Mouse (Mus musculus): Measurements from ENCODE around the gene Nxph4. TPM values are rescaled to one million over a fixed set of nuclear protein-coding genes. Genes with fewer than 3 reads are reported as not detected.
A peak's percentile ranks its signal among the peaks of the same experiment; 100 is the strongest.

Gene Nxph4
- 0.95 and 1.2 TPM in 2 replicates for polyA plus RNA-seq (2014; fragmentation: Nextera tagmentation; extraction: Ambion mirVana)

GRCm38 (mm10) chr10:127534036-127534928 is at the start of gene Nxph4:
Gene Nxph4, minus strand, starts transcription at chr10:127534559.
- 1% methylated on average over 49 of the region's 78 CpGs for WGBS
- DNase-seq (ENCODE audit: low spot score): peak; percentile 51
- no peak within 1 kb of the TSS for H3K27ac ChIP-seq (replicated peaks; ENCODE audit: low read depth, low read length)
- H3K4me2 ChIP-seq (ENCODE audit: low read depth, severe bottlenecking): peak within 1 kb of the TSS; percentile 74
- no peaks in the 10 kb centered on the region for H3K36me3 ChIP-seq (ENCODE audit: control insufficient read depth, insufficient read depth, low read length)
- peaks cover 73% of the 10 kb centered on the region for H3K27me3 ChIP-seq (ENCODE audit: control insufficient read depth, insufficient read depth, low read length)
- no peak within 1 kb of the TSS for H3K9ac ChIP-seq (ENCODE audit: low read length)
- H3K4me3 ChIP-seq (ENCODE audit: low read depth, low read length): peak within 1 kb of the TSS; percentile 34
- no peaks in the 10 kb centered on the region for H3K9me3 ChIP-seq (ENCODE audit: control insufficient read depth, low read length)
- ATAC-seq (ENCODE audit: insufficient number of reproducible peaks, low FRiP score, low TSS enrichment, low read depth): no peak
- peaks cover 30% of the 10 kb centered on the region for H3K4me1 ChIP-seq (ENCODE audit: control insufficient read depth, insufficient read depth, low read length)

- DNase-seq (ENCODE audit: low spot score): no peak
- no peaks in the 10 kb centered on the region for H3K4me1 ChIP-seq (ENCODE audit: control insufficient read depth, insufficient read depth, low read length)
- no peak for ATAC-seq (ENCODE audit: insufficient number of reproducible peaks, low FRiP score, low TSS enrichment, low read depth)
- WGBS: 88% methylated on average over 8 of the region's 8 CpGs
- H3K4me2 ChIP-seq (ENCODE audit: low read depth, severe bottlenecking): no peak overlapping the region
- no peak overlapping the region for H3K27ac ChIP-seq (replicated peaks; ENCODE audit: low read depth, low read length)
- H3K9me3 ChIP-seq (ENCODE audit: control insufficient read depth, low read length): no peaks in the 10 kb centered on the region
- H3K36me3 ChIP-seq (ENCODE audit: control insufficient read depth, insufficient read depth, low read length): peaks cover 21% of the 10 kb centered on the region; the same call in 1 of the 2 replicates
- no peak overlapping the region for H3K4me3 ChIP-seq (ENCODE audit: low read depth, low read length)
- H3K27me3 ChIP-seq (ENCODE audit: control insufficient read depth, insufficient read depth, low read length): no peaks in the 10 kb centered on the region
- no peak overlapping the region for H3K9ac ChIP-seq (ENCODE audit: low read length)
These were observed 49.3 kb upstream of the Nxph4 start for GRCm38 (mm10) chr10:127583649-127584048.

GRCm38 (mm10) chr10:127581291-127581690 is 46.9 kb upstream of the Nxph4 start:
- Histone ChIP-seq H3K4me2 (ENCODE audit: low read depth, severe bottlenecking) (no peak overlapping the region), H3K27ac (replicated peaks; ENCODE audit: low read depth, low read length) (no peak overlapping the region), H3K9ac (ENCODE audit: low read length) (no peak overlapping the region), H3K36me3 (ENCODE audit: control insufficient read depth, insufficient read depth, low read length) (peaks cover 29% of the 10 kb centered on the region), H3K27me3 (ENCODE audit: control insufficient read depth, insufficient read depth, low read length) (no peaks in the 10 kb centered on the region), H3K9me3 (ENCODE audit: control insufficient read depth, low read length) (no peaks in the 10 kb centered on the region), H3K4me1 (ENCODE audit: control insufficient read depth, insufficient read depth, low read length) (no peaks in the 10 kb centered on the region), H3K4me3 (ENCODE audit: low read depth, low read length) (no peak overlapping the region)
- 91% methylated on average over 9 of the region's 9 CpGs for WGBS
- ATAC-seq (ENCODE audit: insufficient number of reproducible peaks, low FRiP score, low TSS enrichment, low read depth): no peak
- no peak for DNase-seq (ENCODE audit: low spot score)

- no peak for ATAC-seq (ENCODE audit: insufficient number of reproducible peaks, low FRiP score, low TSS enrichment, low read depth)
- no peaks in the 10 kb centered on the region for H3K4me1 ChIP-seq (ENCODE audit: control insufficient read depth, insufficient read depth, low read length)
- no peak overlapping the region for H3K9ac ChIP-seq (ENCODE audit: low read length)
- no peaks in the 10 kb centered on the region for H3K27me3 ChIP-seq (ENCODE audit: control insufficient read depth, insufficient read depth, low read length)
- no peak overlapping the region for H3K4me3 ChIP-seq (ENCODE audit: low read depth, low read length)
- H3K4me2 ChIP-seq (ENCODE audit: low read depth, severe bottlenecking): no peak overlapping the region
- no peaks in the 10 kb centered on the region for H3K9me3 ChIP-seq (ENCODE audit: control insufficient read depth, low read length)
- 89% methylated on average over 15 of the region's 15 CpGs for WGBS
- no peak for DNase-seq (ENCODE audit: low spot score)
- H3K27ac ChIP-seq (replicated peaks; ENCODE audit: low read depth, low read length): no peak overlapping the region
- H3K36me3 ChIP-seq (ENCODE audit: control insufficient read depth, insufficient read depth, low read length): peaks cover 34% of the 10 kb centered on the region
These were observed 43.6 kb upstream of the Nxph4 start for GRCm38 (mm10) chr10:127577982-127578381.

- Histone ChIP-seq H3K4me2 (ENCODE audit: low read depth, severe bottlenecking) (no peak overlapping the region), H3K27me3 (ENCODE audit: control insufficient read depth, insufficient read depth, low read length) (no peaks in the 10 kb centered on the region), H3K4me3 (ENCODE audit: low read depth, low read length) (no peak overlapping the region), H3K36me3 (ENCODE audit: control insufficient read depth, insufficient read depth, low read length) (peaks cover 35% of the 10 kb centered on the region), H3K4me1 (ENCODE audit: control insufficient read depth, insufficient read depth, low read length) (no peaks in the 10 kb centered on the region), H3K27ac (replicated peaks; ENCODE audit: low read depth, low read length) (no peak overlapping the region), H3K9me3 (ENCODE audit: control insufficient read depth, low read length) (no peaks in the 10 kb centered on the region), H3K9ac (ENCODE audit: low read length) (no peak overlapping the region)
- ATAC-seq (ENCODE audit: insufficient number of reproducible peaks, low FRiP score, low TSS enrichment, low read depth): no peak
- no peak for DNase-seq (ENCODE audit: low spot score)
- 83% methylated on average over 9 of the region's 9 CpGs for WGBS
These were observed 42.8 kb upstream of the Nxph4 start for GRCm38 (mm10) chr10:127577156-127577555.

- 0 out of 2 replicates have a peak, but pooled peaks have one; percentile 33 for ATAC-seq (ENCODE audit: insufficient number of reproducible peaks, low FRiP score, low TSS enrichment, low read depth)
- peak; percentile 62 for DNase-seq (ENCODE audit: low spot score)
- no peaks in the 10 kb centered on the region for H3K27me3 ChIP-seq (ENCODE audit: control insufficient read depth, insufficient read depth, low read length)
- H3K4me2 ChIP-seq (ENCODE audit: low read depth, severe bottlenecking): no peak overlapping the region
- WGBS: 66% methylated on average over 18 of the region's 18 CpGs
- no peak overlapping the region for H3K9ac ChIP-seq (ENCODE audit: low read length)
- H3K9me3 ChIP-seq (ENCODE audit: control insufficient read depth, low read length): no peaks in the 10 kb centered on the region
- no peaks in the 10 kb centered on the region for H3K4me1 ChIP-seq (ENCODE audit: control insufficient read depth, insufficient read depth, low read length)
- no peak overlapping the region for H3K27ac ChIP-seq (replicated peaks; ENCODE audit: low read depth, low read length)
- no peak overlapping the region for H3K4me3 ChIP-seq (ENCODE audit: low read depth, low read length)
- H3K36me3 ChIP-seq (ENCODE audit: control insufficient read depth, insufficient read depth, low read length): peaks cover 32% of the 10 kb centered on the region
These were observed 42.1 kb upstream of the Nxph4 start for GRCm38 (mm10) chr10:127576381-127576961.

GRCm38 (mm10) chr10:127575741-127576140 is 41.4 kb upstream of the Nxph4 start:
- H3K36me3 ChIP-seq (ENCODE audit: control insufficient read depth, insufficient read depth, low read length): peaks cover 32% of the 10 kb centered on the region
- H3K27me3 ChIP-seq (ENCODE audit: control insufficient read depth, insufficient read depth, low read length): no peaks in the 10 kb centered on the region
- no peak overlapping the region for H3K9ac ChIP-seq (ENCODE audit: low read length)
- H3K4me3 ChIP-seq (ENCODE audit: low read depth, low read length): no peak overlapping the region
- 93% methylated on average over 7 of the region's 7 CpGs for WGBS
- ATAC-seq (ENCODE audit: insufficient number of reproducible peaks, low FRiP score, low TSS enrichment, low read depth) (no peak), DNase-seq (ENCODE audit: low spot score) (no peak)
- no peaks in the 10 kb centered on the region for H3K4me1 ChIP-seq (ENCODE audit: control insufficient read depth, insufficient read depth, low read length)
- H3K27ac ChIP-seq (replicated peaks; ENCODE audit: low read depth, low read length): no peak overlapping the region
- no peaks in the 10 kb centered on the region for H3K9me3 ChIP-seq (ENCODE audit: control insufficient read depth, low read length)
- H3K4me2 ChIP-seq (ENCODE audit: low read depth, severe bottlenecking): no peak overlapping the region

GRCm38 (mm10) chr10:127572281-127572680 is 37.9 kb upstream of the Nxph4 start:
- no peak for ATAC-seq (ENCODE audit: insufficient number of reproducible peaks, low FRiP score, low TSS enrichment, low read depth)
- no peak overlapping the region for H3K4me3 ChIP-seq (ENCODE audit: low read depth, low read length)
- no peak for DNase-seq (ENCODE audit: low spot score)
- H3K27ac ChIP-seq (replicated peaks; ENCODE audit: low read depth, low read length): no peak overlapping the region
- peaks cover 23% of the 10 kb centered on the region for H3K36me3 ChIP-seq (ENCODE audit: control insufficient read depth, insufficient read depth, low read length)
- H3K27me3 ChIP-seq (ENCODE audit: control insufficient read depth, insufficient read depth, low read length): no peaks in the 10 kb centered on the region
- H3K4me1 ChIP-seq (ENCODE audit: control insufficient read depth, insufficient read depth, low read length): no peaks in the 10 kb centered on the region
- H3K9me3 ChIP-seq (ENCODE audit: control insufficient read depth, low read length): no peaks in the 10 kb centered on the region
- WGBS: 96% methylated on average over 5 of the region's 5 CpGs
- no peak overlapping the region for H3K4me2 ChIP-seq (ENCODE audit: low read depth, severe bottlenecking)
- no peak overlapping the region for H3K9ac ChIP-seq (ENCODE audit: low read length)
